Mouse (Mus musculus): ENCODE results near the gene Tenm2. TPM values are rescaled to one million over a fixed set of nuclear protein-coding genes. Genes with fewer than 3 reads are reported as not detected.
A peak's percentile ranks its signal among the peaks of the same experiment; 100 is the strongest.

Tenm2 gene
- total and polyA plus RNA-seq, 3 experiments, result not detected

GRCm38 (mm10) chr11:36049547-36049946 is 1186.2 kb downstream of the Tenm2 start:
- in situ Hi-C loops (cut with MboI; ENCODE audit: low pct_ligation_motif_present, low pct_unique_long_range_greater_than_20kb, low sequenced_read_pairs) (loop anchor here (25.0 kb wide), 1 partner anchor 488 kb away; no protein-coding TSS in a partner anchor), dilution Hi-C loops (cut with MboI; ENCODE audit: extremely low pct_ligation_motif_present, extremely low pct_unique_long_range_greater_than_20kb, low sequenced_read_pairs) (no loop called here)
- no peak overlapping the region for H3K4me2 ChIP-seq (ENCODE audit: insufficient read depth, low read depth, poor library complexity, severe bottlenecking)
- no peaks in the 10 kb centered on the region for H3K79me2 ChIP-seq (replicated peaks; ENCODE audit: control insufficient read depth, extremely low read depth, insufficient read depth, poor library complexity, severe bottlenecking)
- H3K27me3 ChIP-seq (replicated peaks), result peaks cover 59% of the 10 kb centered on the region
- no peak overlapping the region for H3K4me3 ChIP-seq (replicated peaks in 1 of 3; ENCODE audit: low read depth in 2 of 3, low read length in 2 of 3, poor library complexity in 1 of 3)
- H3K27ac ChIP-seq (ENCODE audit: insufficient read depth, low read depth), result no peak overlapping the region
- no peak for TF ChIP-seq MAFK (IDR thresholded peaks at IDR 0.05; ENCODE audit: insufficient replicate concordance, low read length)
- no peak for TF ChIP-seq CHD2 (IDR thresholded peaks at IDR 0.05; ENCODE audit: low read length)
- no peak for TF ChIP-seq ZNF384 (IDR thresholded peaks at IDR 0.05; ENCODE audit: low read depth, low read length)
- TF ChIP-seq SMC3 (IDR thresholded peaks at IDR 0.05; ENCODE audit: low read depth, low read length), result no peak
- TF ChIP-seq HCFC1 (IDR thresholded peaks at IDR 0.05; ENCODE audit: low read depth, low read length), result no peak
- no peak for TF ChIP-seq JUND (conservative IDR thresholded peaks at IDR 0.05; ENCODE audit: low read depth, low read length)
- no peak for TF ChIP-seq MYC (IDR thresholded peaks at IDR 0.05; ENCODE audit: low read depth, low read length)
- TF ChIP-seq RCOR1 (conservative IDR thresholded peaks at IDR 0.05; ENCODE audit: low read depth, low read length), result no peak
- no peak for TF ChIP-seq RAD21 (IDR thresholded peaks at IDR 0.05; ENCODE audit: low read depth, low read length)
- no peak for TF ChIP-seq MEF2A (IDR thresholded peaks at IDR 0.05; ENCODE audit: borderline replicate concordance, low read depth, low read length)
- TF ChIP-seq USF1 (IDR thresholded peaks at IDR 0.05; ENCODE audit: low read depth, low read length), result no peak
- peaks cover 0 to 9% of the 10 kb centered on the region in 2 experiments; a peak in 1 of 4 replicates for H3K4me1 ChIP-seq (ENCODE audit: control insufficient read depth in 1 of 2, insufficient read depth in 2 of 2)
- H3K36me3 ChIP-seq (replicated peaks in 1 of 2; ENCODE audit: control insufficient read depth in 1 of 2, insufficient read depth in 1 of 2, low read length in 1 of 2), result no peaks in the 10 kb centered on the region
- no peak overlapping the region for H3K9ac ChIP-seq (ENCODE audit: insufficient read depth, low read depth)
- no peaks in the 10 kb centered on the region for H3K9me3 ChIP-seq (replicated peaks; ENCODE audit: low read length)
- no peak for DNase-seq (ENCODE audit: extremely low read depth)

GRCm38 (mm10) chr11:36045681-36046276 is 1190.0 kb downstream of the Tenm2 start:
- H3K9ac ChIP-seq (ENCODE audit: insufficient read depth, low read depth), result no peak overlapping the region
- H3K36me3 ChIP-seq (replicated peaks in 1 of 2; ENCODE audit: control insufficient read depth in 1 of 2, insufficient read depth in 1 of 2, low read length in 1 of 2), result no peaks in the 10 kb centered on the region
- no peak overlapping the region for H3K27ac ChIP-seq (ENCODE audit: insufficient read depth, low read depth)
- dilution Hi-C loops (cut with MboI; ENCODE audit: extremely low pct_ligation_motif_present, extremely low pct_unique_long_range_greater_than_20kb, low sequenced_read_pairs), result no loop called here
- H3K9me3 ChIP-seq (replicated peaks; ENCODE audit: low read length), result no peaks in the 10 kb centered on the region
- H3K4me1 ChIP-seq (ENCODE audit: control insufficient read depth in 1 of 2, insufficient read depth in 2 of 2), result peaks cover 0 to 9% of the 10 kb centered on the region in 2 experiments; a peak in 1 of 4 replicates
- peak overlapping the region in 1 of 3 experiments; percentile 34 for H3K4me3 ChIP-seq (replicated peaks in 1 of 3; ENCODE audit: low read depth in 2 of 3, low read length in 2 of 3, poor library complexity in 1 of 3)
- TF ChIP-seq CHD2 (IDR thresholded peaks at IDR 0.05; ENCODE audit: low read length) (no peak), ETS1 (conservative IDR thresholded peaks at IDR 0.05; ENCODE audit: low read depth, low read length) (no peak), CTCF (conservative IDR thresholded peaks at IDR 0.05 in 1 of 2, IDR thresholded peaks at IDR 0.05 in 1 of 2; ENCODE audit: low read depth in 2 of 2, low read length in 2 of 2) (peak; percentile 72 to 99), ZNF384 (IDR thresholded peaks at IDR 0.05; ENCODE audit: low read depth, low read length) (no peak), RAD21 (IDR thresholded peaks at IDR 0.05; ENCODE audit: low read depth, low read length) (peak; percentile 87), SMC3 (IDR thresholded peaks at IDR 0.05; ENCODE audit: low read depth, low read length) (peak; percentile 60), MYC (IDR thresholded peaks at IDR 0.05; ENCODE audit: low read depth, low read length) (no peak), CHD1 (IDR thresholded peaks at IDR 0.05; ENCODE audit: low read depth, low read length) (no peak)
- peak; percentile 86 for DNase-seq (ENCODE audit: extremely low read depth)
- H3K27me3 ChIP-seq (replicated peaks), result peaks cover 60% of the 10 kb centered on the region
- H3K4me2 ChIP-seq (ENCODE audit: insufficient read depth, low read depth, poor library complexity, severe bottlenecking), result no peak overlapping the region
- in situ Hi-C loops (cut with MboI; ENCODE audit: low pct_ligation_motif_present, low pct_unique_long_range_greater_than_20kb, low sequenced_read_pairs), result loop anchor here (25.0 kb wide), 1 partner anchor 492 kb away; no protein-coding TSS in a partner anchor
- H3K79me2 ChIP-seq (replicated peaks; ENCODE audit: control insufficient read depth, extremely low read depth, insufficient read depth, poor library complexity, severe bottlenecking), result no peaks in the 10 kb centered on the region
